ENCODE assay signal across 18 mouse cellular contexts in genomic region chr6:54283299-54283698, GRCm38 (mm10). TPM values are rescaled to one million over a fixed set of nuclear protein-coding genes. Genes with fewer than 3 reads are reported as not detected.
DNase-seq lines count a peak whose midpoint lies in the region; ATAC-seq and TF ChIP-seq lines count a peak whose summit lies in the region.
"Had no signal": no experiment of that assay in that cellular context is flagged by ENCODE, and none has a peak within 500 bp of the region (broad histone marks: within the 10 kb centered on the region; RNA-seq: fewer than 3 reads in every experiment).

No protein-coding gene starts in this region.

- H3K4me1 ChIP-seq in ES-E14 (ENCODE audit: control insufficient read depth in 2 of 2, insufficient read depth in 2 of 2, low read length in 2 of 2, poor library complexity in 1 of 2), result peaks cover 0 to 19% of the 10 kb centered on the region in 2 experiments; a peak in 3 of 4 replicates
- H3K4me1 ChIP-seq: forebrain, embryonic 15.5 days had no signal

- no peaks in the 10 kb centered on the region for H3K9me3 ChIP-seq in ES-E14 (ENCODE audit: control insufficient read depth, insufficient read depth, low read depth, low read length)
- H3K9me3 ChIP-seq: embryonic facial prominence, embryonic 12.5 days; forebrain, embryonic 15.5 days; heart, embryonic 10.5 days; hindbrain, embryonic 13.5 days had no signal

- no peak overlapping the region for H3K27ac ChIP-seq in ES-E14 (ENCODE audit: insufficient read depth, low read depth, low read length, poor library complexity, severe bottlenecking)
- H3K27ac ChIP-seq: embryonic facial prominence, embryonic 12.5 days; forebrain, embryonic 15.5 days; heart, embryonic 10.5 days; hindbrain, embryonic 13.5 days had no signal

- H3K9ac ChIP-seq in ES-E14 (ENCODE audit: insufficient read depth, low read depth, low read length, poor library complexity, severe bottlenecking), result no peak overlapping the region
- H3K9ac ChIP-seq: embryonic facial prominence, embryonic 12.5 days; forebrain, embryonic 15.5 days; hindbrain, embryonic 13.5 days had no signal

- H3K4me3 ChIP-seq in ES-E14 (ENCODE audit: insufficient read depth in 1 of 2, low read depth in 1 of 2, low read length in 2 of 2, poor library complexity in 1 of 2, severe bottlenecking in 1 of 2), result no peak overlapping the region
- H3K4me3 ChIP-seq: embryonic facial prominence, embryonic 12.5 days; forebrain, embryonic 15.5 days; heart, embryonic 10.5 days; hindbrain, embryonic 13.5 days had no signal

- in situ Hi-C loops in ES-E14 (cut with MboI; ENCODE audit: low sequenced_read_pairs in 2 of 2, unreplicated experiment in 2 of 2), result no loop called here

- H3K36me3 ChIP-seq in ES-E14 (ENCODE audit: control insufficient read depth, insufficient read depth, low read length, poor library complexity, severe bottlenecking), result no peaks in the 10 kb centered on the region; the same call in 1 of the 2 replicates
- H3K36me3 ChIP-seq: embryonic facial prominence, embryonic 12.5 days; forebrain, embryonic 15.5 days; heart, embryonic 10.5 days; hindbrain, embryonic 13.5 days had no signal

- DNase-seq in thymus, postnatal 0 days (ENCODE audit: low spot score), result peak; percentile 5
- no peak for DNase-seq in thymus, postnatal 14 days
- peak; percentile 64 for DNase-seq in ES-E14 (ENCODE audit: low read depth, low spot score)
- DNase-seq in spleen, postnatal 10 days (ENCODE audit: low spot score in 2 of 2), result no peak
- DNase-seq in spleen, adult 18-20 months, result no peak
- DNase-seq: adrenal gland, adult 8-10 months; adrenal gland, postnatal 36 days; cerebellum, adult 2 months; cerebellum, postnatal 10 days; gastrocnemius, postnatal 36 days; heart, postnatal 10 days; heart, postnatal 4 days had no signal

- ATAC-seq in common myeloid progenitor, adult 5-6 weeks (replicated peaks; ENCODE audit: low read depth, poor library complexity, severe bottlenecking), result peak; percentile 56; the same call in 1 of the 2 replicates
- ATAC-seq: forebrain, embryonic 15.5 days had no signal

TF ChIP-seq in ES-E14, 5 proteins besides CTCF, POLR2A, EP300 and RAD21:
- TF ChIP-seq ZC3H11A (IDR thresholded peaks at IDR 0.05; ENCODE audit: borderline replicate concordance, low read depth, low read length), result no peak
- TF ChIP-seq HCFC1 (IDR thresholded peaks at IDR 0.05; ENCODE audit: borderline replicate concordance, insufficient read depth, low read length), result no peak
- no peak for TF ChIP-seq MAFK (IDR thresholded peaks at IDR 0.05; ENCODE audit: insufficient read depth, low read depth, low read length)
- no peak for TF ChIP-seq CHD2 (IDR thresholded peaks at IDR 0.05; ENCODE audit: low read depth, low read length)
- TF ChIP-seq ZNF384 (IDR thresholded peaks at IDR 0.05; ENCODE audit: low read depth, low read length), result no peak
TF ChIP-seq in ES-E14: peak in this region for 0.

RNA-seq across cellular contexts. Expression of gene Prr15, which starts 42.3 kb away (rescaled TPM):
- polyA plus RNA-seq in thymus, postnatal 0 days (2015; fragmentation: Nextera tagmentation; extraction: Ambion mirVana), result 0.91 and 1.4 TPM in 2 replicates
- total RNA-seq in ES-E14 (2012; rRNA removed), result 0.32 and 0.36 TPM in 2 replicates
- not detected in 2 replicates for total RNA-seq in common myeloid progenitor, adult 5-6 weeks (2017)
- total RNA-seq: MEL had no signal

Comparison
In these comparisons a context has a peak if more than half of its experiments do, and no peak if none do; other contexts are left out.
1. DNase-seq: peak in thymus, postnatal 0 days (single experiment) and ES-E14 (single experiment); none in thymus, postnatal 14 days (single experiment), spleen, postnatal 10 days (0 of 2) and spleen, adult 18-20 months (0 of 2).